Mouse (Mus musculus) limb, embryonic 14.5 days (tissue): ENCODE measurements around the gene Coq5. TPM values are rescaled to one million over a fixed set of nuclear protein-coding genes. Genes with fewer than 3 reads are reported as not detected.

Experiments
- ATAC-seq: fragments of 200-750 bp; cut with Nextera tagmentation; 2 replicates; pipeline ENCODE4 v1.8.0; 2017; ENCODE audit warnings: low read depth, moderate number of reproducible peaks, moderate TSS enrichment; ENCODE audit not compliant: low FRiP score
- DNase-seq: peaks from one replicate; pipeline ENCODE4 v3.0.0-alpha.2; 2015; ENCODE audit warnings: low spot score
- H3K27ac ChIP-seq: fragments of 300-500 bp; sonication (generic); replicated peaks from 2 replicates; pipeline ENCODE4 v1.5.1; 2014; ENCODE audit warnings: low read depth, mild to moderate bottlenecking, low read length, moderate library complexity, mixed read lengths
- H3K27me3 ChIP-seq: fragments of 300-500 bp; sonication (generic); 2 replicates; pipeline ENCODE4 v1.6.1; 2014; ENCODE audit warnings: low read length, mixed read lengths; ENCODE audit not compliant: control insufficient read depth, insufficient read depth
- H3K36me3 ChIP-seq: fragments of 300-500 bp; sonication (generic); 2 replicates; pipeline ENCODE4 v1.6.1; 2014; ENCODE audit warnings: mild to moderate bottlenecking, low read length, moderate library complexity, mixed read lengths; ENCODE audit not compliant: control insufficient read depth, insufficient read depth
- H3K4me1 ChIP-seq: fragments of 300-500 bp; sonication (generic); 2 replicates; pipeline ENCODE4 v1.6.1; 2014; ENCODE audit warnings: antibody characterized with exemption, low read length, mixed read lengths; ENCODE audit not compliant: control insufficient read depth, insufficient read depth
- H3K4me2 ChIP-seq: fragments of 300-500 bp; sonication (generic); replicated peaks from 2 replicates; pipeline ENCODE4 v1.6.1; 2014; ENCODE audit warnings: low read depth, mild to moderate bottlenecking, low read length, moderate library complexity; ENCODE audit not compliant: severe bottlenecking
- H3K4me3 ChIP-seq: fragments of 300-500 bp; sonication (generic); replicated peaks from 2 replicates; pipeline ENCODE4 v1.5.1; 2014; ENCODE audit warnings: low read length
- H3K9ac ChIP-seq: fragments of 300-500 bp; sonication (generic); 2 replicates; pipeline ENCODE4 v1.6.1; 2014; ENCODE audit warnings: mild to moderate bottlenecking, low read depth, low read length, moderate library complexity; ENCODE audit not compliant: severe bottlenecking
- H3K9me3 ChIP-seq: fragments of 300-500 bp; sonication (generic); 2 replicates; pipeline ENCODE4 v1.6.1; 2016; ENCODE audit warnings: low read length; ENCODE audit not compliant: control insufficient read depth
- POLR2A ChIP-seq: fragments of 200-500 bp; IDR thresholded peaks from 2 replicates; pipeline ENCODE4 v1.8.0; 2012; ENCODE audit warnings: inconsistent platforms, mild to moderate bottlenecking, moderate library complexity, borderline replicate concordance; ENCODE audit not compliant: insufficient read depth, insufficient read length; ENCODE audit errors: extremely low read depth
- WGBS: fragments of 180-500 bp; shearing (Covaris S2); extraction: QIAGEN DNeasy Blood & Tissue Kit; methylation state at CpG from one replicate; pipeline ENCODE4 v1.1.7; 2014; 5-methylcytosine and 5-hydroxymethylcytosine counted together
- polyA plus RNA-seq, 2 experiments: library from polyadenylated mRNA; depleted of rRNA in 1 of 2; stranded (reverse) in 1 of 2; unstranded in 1 of 2; fragments of >200 nt; fragmentation: Nextera tagmentation in 1 of 2; extraction: Ambion mirVana in 1 of 2; gene quantifications; 2 replicates each; pipeline versions ENCODE4 v1.2.1 to v1.2.3; 2012 to 2014

Gene Coq5
- polyA plus RNA-seq, 2 experiments: 13.7 to 38.5 TPM

GRCm38 (mm10) chr5:115267469-115268045, 11.9 kb upstream of the Coq5 start:
- Histone ChIP-seq H3K9me3 (no peaks in the 10 kb centered on the region), H3K4me3 (no peak overlapping the region), H3K4me2 (no peak overlapping the region), H3K27ac (no peak overlapping the region), H3K36me3 (peaks cover 46% of the 10 kb centered on the region), H3K9ac (no peak overlapping the region), H3K4me1 (peaks cover 24% of the 10 kb centered on the region), H3K27me3 (no peaks in the 10 kb centered on the region)
- ATAC-seq: no peak
- no peak for DNase-seq
- TF ChIP-seq POLR2A: no peak
- 82% methylated on average over 3 of the region's 3 CpGs for WGBS

- Histone ChIP-seq H3K27ac (no peak overlapping the region), H3K4me2 (no peak overlapping the region), H3K4me3 (no peak overlapping the region), H3K27me3 (no peaks in the 10 kb centered on the region), H3K4me1 (peaks cover 26% of the 10 kb centered on the region), H3K9ac (no peak overlapping the region), H3K9me3 (no peaks in the 10 kb centered on the region), H3K36me3 (peaks cover 40% of the 10 kb centered on the region)
- 76% methylated on average over 3 of the region's 3 CpGs for WGBS
- ATAC-seq (no peak), DNase-seq (no peak)
- TF ChIP-seq POLR2A: no peak
Measured at GRCm38 (mm10) chr5:115268266-115268665, 11.2 kb upstream of the Coq5 start.

GRCm38 (mm10) chr5:115269969-115270368, 9.5 kb upstream of the Coq5 start:
- no peak for TF ChIP-seq POLR2A
- Histone ChIP-seq H3K36me3 (peaks cover 33% of the 10 kb centered on the region), H3K27ac (no peak overlapping the region), H3K4me3 (0 out of 2 replicates have a peak overlapping the region, but pooled peaks have one; percentile 99), H3K4me1 (peaks cover 29% of the 10 kb centered on the region), H3K4me2 (peak overlapping the region; percentile 87), H3K9ac (no peak overlapping the region), H3K9me3 (no peaks in the 10 kb centered on the region), H3K27me3 (no peaks in the 10 kb centered on the region)
- ATAC-seq (no peak), DNase-seq (no peak)
- WGBS: 100% methylated on average over 1 of the region's 1 CpGs

DNA sequence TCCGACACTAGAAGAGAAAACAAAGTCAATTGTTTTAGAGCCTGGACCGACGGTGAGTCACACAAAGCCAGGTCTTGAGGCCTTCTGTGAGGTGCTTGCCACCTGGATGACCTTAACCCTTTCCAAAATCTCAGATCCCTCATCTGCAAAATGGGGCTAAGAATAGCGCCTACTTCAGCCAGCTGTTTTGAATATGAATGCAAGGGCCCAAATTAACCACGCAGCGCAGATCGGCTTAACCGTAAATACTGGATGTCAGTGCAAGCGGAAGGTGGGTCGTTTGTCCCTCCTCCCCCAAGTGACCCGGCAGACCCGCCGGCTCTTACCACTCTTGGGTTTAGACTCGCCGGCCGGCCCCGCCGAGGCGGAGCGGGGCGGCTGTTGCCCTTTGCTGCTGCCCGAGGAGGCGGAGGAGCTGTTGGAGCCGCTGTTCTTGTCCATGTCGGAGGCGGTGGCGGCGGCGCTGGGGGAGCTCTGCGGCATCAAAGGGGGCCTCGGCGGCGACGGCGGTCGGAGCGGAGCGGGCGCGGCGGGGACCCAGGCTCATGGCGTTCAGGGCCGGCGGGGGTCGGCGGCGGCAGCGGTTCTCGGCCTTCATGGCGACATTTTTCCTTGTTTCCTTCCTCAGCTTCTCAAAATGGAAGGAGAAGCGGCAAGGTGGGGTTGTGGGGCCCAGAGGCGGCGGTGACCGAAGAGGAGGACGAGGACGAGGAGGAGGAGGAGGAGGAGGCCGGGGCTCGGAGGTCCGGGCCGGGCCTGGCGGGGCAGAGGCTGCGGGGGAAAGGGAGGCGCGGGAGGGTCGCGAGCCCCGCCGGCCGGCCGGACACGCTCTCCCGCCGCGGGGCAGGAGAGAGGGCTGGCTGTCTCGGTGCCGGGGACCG, 7.3 kb upstream of the Coq5 start:
- Histone ChIP-seq H3K4me3 (peak overlapping the region; percentile 99), H3K9ac (peak overlapping the region; percentile 93), H3K9me3 (no peaks in the 10 kb centered on the region), H3K4me1 (peaks cover 25% of the 10 kb centered on the region), H3K4me2 (peak overlapping the region; percentile 87), H3K36me3 (peaks cover 23% of the 10 kb centered on the region), H3K27ac (peak overlapping the region; percentile 76), H3K27me3 (no peaks in the 10 kb centered on the region)
- ATAC-seq (peak; percentile 61), DNase-seq (no peak)
- under 1% methylated on average over 55 of the region's 77 CpGs for WGBS
- TF ChIP-seq POLR2A: no peak

GRCm38 (mm10) chr5:115272812-115273548, 6.5 kb upstream of the Coq5 start, which contains the start of gene Rnf10:
Gene Rnf10 (minus strand): TSS chr5:115272898.
- WGBS: 15% methylated on average over 24 of the region's 26 CpGs
- peak within 1 kb of the TSS; percentile 87 for H3K4me2 ChIP-seq
- peak; percentile 99 for DNase-seq
- peak; percentile 98 for TF ChIP-seq POLR2A
- H3K9ac ChIP-seq: peak within 1 kb of the TSS; percentile 93
- H3K9me3 ChIP-seq: no peaks in the 10 kb centered on the region
- peak within 1 kb of the TSS; percentile 76 for H3K27ac ChIP-seq
- H3K36me3 ChIP-seq: peaks cover 19% of the 10 kb centered on the region
- H3K4me1 ChIP-seq: peaks cover 25% of the 10 kb centered on the region
- ATAC-seq: peak; percentile 94
- no peaks in the 10 kb centered on the region for H3K27me3 ChIP-seq
- H3K4me3 ChIP-seq: peak within 1 kb of the TSS; percentile 99
